ENCODE assay signal across 9 mouse cellular contexts in genomic region chr19:32186594-32187092, GRCm38 (mm10).
DNase-seq lines count a peak whose midpoint lies in the region; ATAC-seq and TF ChIP-seq lines count a peak whose summit lies in the region.
"Had no signal": no experiment of that assay in that cellular context is flagged by ENCODE, and none has a peak within 500 bp of the region (broad histone marks: within the 10 kb centered on the region; RNA-seq: fewer than 3 reads in every experiment).

No protein-coding gene starts in this region.

- peaks cover 43% of the 10 kb centered on the region for H3K4me1 ChIP-seq in kidney, adult 2 months (ENCODE audit: control insufficient read depth, insufficient read depth, low read length)

- 28% methylated on average over 8 of the region's 8 CpGs for WGBS in kidney, adult 2 months

- no peak overlapping the region for H3K4me3 ChIP-seq in kidney, adult 2 months (ENCODE audit: insufficient read depth, low read depth, low read length)
- H3K4me3 ChIP-seq: limb, embryonic 12.5 days had no signal

- no peaks in the 10 kb centered on the region for H3K36me3 ChIP-seq in kidney, adult 2 months (ENCODE audit: control insufficient read depth, insufficient read depth, low read length)
- H3K36me3 ChIP-seq: limb, embryonic 12.5 days had no signal

- no peak for TF ChIP-seq POLR2A in kidney, adult 2 months (IDR thresholded peaks at IDR 0.05; ENCODE audit: low read depth, low read length)

- peak; percentile 77 for DNase-seq in A20 (ENCODE audit: low read depth, low spot score)
- peak; percentile 78 for DNase-seq in kidney, adult 2 months
- peak; percentile 71 for DNase-seq in lung, postnatal 25 days (ENCODE audit: low spot score)
- DNase-seq in urinary bladder, postnatal 4 days (ENCODE audit: low spot score in 2 of 2): no peak
- no peak for DNase-seq in right cerebral cortex, postnatal 14 days
- DNase-seq in urinary bladder, postnatal 25 days (ENCODE audit: low spot score): no peak
- DNase-seq in c-Kit-positive CD71-positive TER-119-positive erythroid progenitor cells, embryonic 14.5 days (ENCODE audit: low spot score): no peak

- no peak for TF ChIP-seq CTCF in kidney, adult 2 months (conservative IDR thresholded peaks at IDR 0.05; ENCODE audit: insufficient read depth, insufficient read length, low read depth, low read length)

- H3K27me3 ChIP-seq in kidney, adult 2 months (replicated peaks; ENCODE audit: control insufficient read depth, insufficient read depth, low read length): no peaks in the 10 kb centered on the region
- H3K27me3 ChIP-seq: limb, embryonic 12.5 days had no signal

- H3K27ac ChIP-seq in kidney, adult 2 months (ENCODE audit: insufficient read depth, low read depth, low read length): peak overlapping the region; percentile 37
- H3K27ac ChIP-seq: limb, embryonic 12.5 days had no signal

- peak; percentile 82 for ATAC-seq in activated CD4-positive, CD25-positive, alpha-beta regulatory T cell, adult 4 months

Comparison
In these comparisons a context has a peak if more than half of its experiments do, and no peak if none do; other contexts are left out.
1. DNase-seq: peak in A20 (single experiment), kidney, adult 2 months (single experiment) and lung, postnatal 25 days (single experiment); none in urinary bladder, postnatal 4 days (0 of 2), right cerebral cortex, postnatal 14 days (single experiment), urinary bladder, postnatal 25 days (single experiment) and c-Kit-positive CD71-positive TER-119-positive erythroid progenitor cells, embryonic 14.5 days (single experiment).